Mouse (Mus musculus): ENCODE results near the gene Shq1. TPM values are rescaled to one million over a fixed set of nuclear protein-coding genes. Genes with fewer than 3 reads are reported as not detected.

Gene Shq1
- polyA plus RNA-seq, 1 experiment from 2014 or later, result 9.2 TPM

DNA sequence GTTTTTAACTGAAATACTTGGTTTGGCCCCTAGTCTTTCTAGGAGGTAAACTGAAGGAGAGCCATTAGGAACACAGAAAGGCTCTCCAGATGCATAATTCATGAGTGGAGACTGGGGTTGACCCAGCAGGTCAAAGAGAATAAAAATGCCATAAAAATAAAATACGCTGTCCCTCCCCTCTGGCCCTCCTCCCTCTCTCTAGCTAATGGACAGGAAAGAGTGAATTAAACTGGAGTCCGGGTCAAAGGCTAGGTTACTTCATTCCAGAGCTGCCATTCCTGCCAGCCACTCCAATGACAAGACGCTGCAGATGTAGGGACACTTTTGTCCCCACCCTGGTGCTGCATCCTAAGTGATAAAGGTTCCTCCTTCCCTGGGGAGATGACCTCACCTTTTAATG, 145.5 kb downstream of the Shq1 start:
- WGBS, result 20% methylated on average over 3 of the region's 3 CpGs
- no peak for ATAC-seq (replicated peaks)

DNA sequence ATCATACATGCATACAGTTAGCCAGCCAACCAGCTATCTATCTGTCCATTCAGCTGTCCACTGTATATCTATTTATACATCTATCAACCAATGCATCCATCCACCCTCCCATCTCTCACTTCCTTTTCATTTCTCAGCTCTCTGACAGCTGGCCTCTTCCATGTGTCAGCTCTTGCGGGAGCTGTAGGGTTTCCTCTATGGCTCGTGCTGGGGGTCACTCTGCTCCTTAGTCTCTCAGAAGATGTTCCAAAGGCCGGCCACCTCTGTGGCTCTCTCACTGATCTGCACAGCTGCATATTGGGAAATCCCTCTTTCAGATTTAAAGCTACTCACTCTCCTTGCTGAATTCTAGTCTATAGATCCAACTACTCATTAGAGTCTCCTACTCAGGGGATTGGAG, 148.5 kb downstream of the Shq1 start:
- peaks cover 28% of the 10 kb centered on the region for H3K4me1 ChIP-seq
- WGBS, result 81% methylated on average over 3 of the region's 3 CpGs
- no peak overlapping the region for H3K4me2 ChIP-seq
- no peak overlapping the region for H3K9ac ChIP-seq
- H3K27ac ChIP-seq, result no peak overlapping the region
- H3K9me3 ChIP-seq, result no peaks in the 10 kb centered on the region
- no peak for ATAC-seq (replicated peaks)
- H3K4me3 ChIP-seq, result no peak overlapping the region
- H3K27me3 ChIP-seq (replicated peaks), result peaks cover 4% of the 10 kb centered on the region
- H3K36me3 ChIP-seq (replicated peaks), result no peaks in the 10 kb centered on the region

More for the DNA sequence above, 145.5 kb downstream of the Shq1 start:
- Histone ChIP-seq H3K27me3 (replicated peaks) (no peaks in the 10 kb centered on the region; the same call in 1 of the 2 replicates), H3K4me2 (peak overlapping the region; percentile 30; the same call in 1 of the 2 replicates), H3K27ac (no peak overlapping the region), H3K9ac (no peak overlapping the region), H3K36me3 (replicated peaks) (no peaks in the 10 kb centered on the region), H3K4me1 (peaks cover 18% of the 10 kb centered on the region), H3K9me3 (no peaks in the 10 kb centered on the region), H3K4me3 (no peak overlapping the region)

DNA sequence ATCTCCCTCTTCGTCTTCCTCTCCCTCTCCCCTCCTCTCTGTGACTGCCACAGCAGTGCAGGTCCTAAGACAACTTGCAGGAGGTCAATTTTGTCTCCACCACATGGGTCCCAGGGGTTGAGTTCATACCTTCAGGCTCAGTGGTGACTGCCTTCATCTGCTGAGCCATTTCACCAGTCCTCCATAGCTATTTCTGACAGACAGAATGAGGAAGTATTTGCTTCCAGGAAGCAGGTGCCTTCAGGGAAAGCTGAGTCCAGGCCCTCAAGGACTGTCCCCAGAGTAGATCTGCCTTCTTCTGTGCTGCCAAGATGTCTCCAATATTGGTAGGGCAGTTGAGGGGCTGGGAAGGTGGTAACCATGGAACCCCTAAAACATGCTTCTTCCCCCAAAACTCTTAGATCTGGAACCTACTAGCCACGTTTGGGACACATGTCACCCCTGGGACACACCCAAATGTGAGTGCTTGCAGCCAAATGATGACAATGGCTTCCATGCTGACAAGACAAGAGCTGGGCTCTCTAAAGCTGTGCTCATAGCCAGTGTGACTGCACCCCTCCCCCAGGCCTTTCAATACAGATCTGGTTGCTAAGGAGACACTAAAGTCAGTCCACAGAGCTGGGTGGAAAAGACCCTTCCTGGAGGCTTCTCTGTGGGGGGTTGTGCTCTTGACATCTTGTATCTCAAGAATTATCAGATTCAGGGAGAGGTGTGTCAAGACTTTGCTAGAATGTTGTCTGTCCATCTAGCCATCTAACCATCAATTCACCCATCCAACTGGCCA, 149.2 kb downstream of the Shq1 start:
- H3K9me3 ChIP-seq, result no peaks in the 10 kb centered on the region
- H3K4me3 ChIP-seq, result no peak overlapping the region
- peaks cover 4% of the 10 kb centered on the region for H3K27me3 ChIP-seq (replicated peaks)
- 0 out of 2 replicates have a peak, but pooled peaks have one; percentile 45 for ATAC-seq (replicated peaks)
- no peaks in the 10 kb centered on the region for H3K36me3 ChIP-seq (replicated peaks)
- H3K4me2 ChIP-seq, result no peak overlapping the region
- 52% methylated on average over 2 of the region's 2 CpGs for WGBS
- H3K4me1 ChIP-seq, result peaks cover 28% of the 10 kb centered on the region
- no peak overlapping the region for H3K9ac ChIP-seq
- no peak overlapping the region for H3K27ac ChIP-seq

DNA sequence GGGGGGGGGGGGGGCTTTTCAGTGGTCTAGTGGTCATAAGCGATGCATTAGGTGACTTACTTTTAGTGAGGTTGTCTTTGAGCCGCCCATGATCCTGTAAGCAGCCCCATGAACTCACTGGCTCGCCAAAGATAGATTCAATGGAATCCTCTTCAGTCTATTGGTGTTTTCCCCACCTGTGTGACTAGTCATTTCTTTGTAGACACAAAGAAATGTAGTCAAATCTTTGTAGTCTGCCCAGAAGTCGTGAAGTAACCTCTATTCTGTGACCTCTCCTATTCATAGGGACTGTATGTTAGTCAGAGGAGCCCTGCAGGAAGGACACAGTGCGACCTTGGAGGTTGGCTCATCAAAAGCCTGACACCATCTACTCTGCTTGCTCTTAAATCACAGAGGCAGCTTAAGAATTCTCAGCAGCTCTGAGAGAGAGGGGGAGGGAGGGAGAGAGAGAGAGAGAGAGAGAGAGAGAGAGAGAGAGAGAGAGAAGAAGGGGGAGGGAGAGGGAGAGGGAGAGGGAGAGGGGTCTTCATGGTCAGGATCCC, 150.3 kb downstream of the Shq1 start:
- Histone ChIP-seq H3K9ac (no peak overlapping the region), H3K27ac (no peak overlapping the region), H3K36me3 (replicated peaks) (no peaks in the 10 kb centered on the region), H3K9me3 (no peaks in the 10 kb centered on the region), H3K4me1 (peaks cover 19% of the 10 kb centered on the region), H3K4me3 (no peak overlapping the region), H3K4me2 (no peak overlapping the region), H3K27me3 (replicated peaks) (peaks cover 6% of the 10 kb centered on the region)
- 79% methylated on average over 5 of the region's 5 CpGs for WGBS
- peak; percentile 43; the same call in 1 of the 2 replicates for ATAC-seq (replicated peaks)

DNA sequence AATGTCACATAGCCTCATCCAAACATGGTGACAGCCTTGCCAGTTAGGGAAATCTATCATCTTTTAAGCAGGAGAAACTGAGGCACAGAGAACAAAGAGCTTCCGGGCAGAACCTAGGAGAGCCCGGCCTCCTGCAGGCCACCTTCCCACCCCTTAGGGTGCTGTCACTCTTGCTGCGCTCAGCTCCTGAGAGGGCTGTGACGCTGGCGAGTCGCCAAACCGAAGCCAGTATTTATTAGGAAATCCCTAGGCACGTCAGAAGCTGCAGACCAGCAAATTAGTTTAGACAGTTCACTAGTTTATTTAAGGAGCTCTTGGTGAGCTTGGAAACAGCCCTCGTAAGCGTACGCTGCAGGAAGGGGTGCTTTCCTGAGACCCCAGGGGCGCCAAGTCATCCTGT, 151.1 kb downstream of the Shq1 start:
- WGBS, result 45% methylated on average over 12 of the region's 12 CpGs
- Histone ChIP-seq H3K9ac (no peak overlapping the region), H3K4me1 (peaks cover 17% of the 10 kb centered on the region), H3K36me3 (replicated peaks) (no peaks in the 10 kb centered on the region), H3K27me3 (replicated peaks) (peaks cover 7% of the 10 kb centered on the region; the same call in 1 of the 2 replicates), H3K4me2 (no peak overlapping the region), H3K4me3 (no peak overlapping the region), H3K27ac (no peak overlapping the region), H3K9me3 (no peaks in the 10 kb centered on the region)
- ATAC-seq (replicated peaks), result no peak

Other genes starting within 250 kb of the Shq1 start
- 1.2 and 1.6 TPM in 2 replicates for gene Gxylt2, start 33.6 kb upstream of the Shq1 start, polyA plus RNA-seq (2015; fragmentation: Nextera tagmentation; extraction: Ambion mirVana)
- gene Ppp4r2, start 162.5 kb upstream of the Shq1 start, polyA plus RNA-seq (2015; fragmentation: Nextera tagmentation; extraction: Ambion mirVana), result 17.5 and 18.8 TPM in 2 replicates